Mouse (Mus musculus): ENCODE measurements around the gene Hyal2. TPM values are rescaled to one million over a fixed set of nuclear protein-coding genes. Genes with fewer than 3 reads are reported as not detected.

Hyal2 gene
- polyA plus RNA-seq, 1 experiment from 2014 or later = 17.0 TPM

GRCm38 (mm10) chr9:107541474-107542351 is 26.0 kb upstream of the Hyal2 start, which contains the start of the genes Cyb561d2 and Nprl2:
Cyb561d2 (minus strand) TSS chr9:107542193.
Nprl2 (plus strand) TSS chr9:107542226.
- H3K27ac ChIP-seq = peak within 1 kb of the TSS; percentile 72
- peaks cover 41% of the 10 kb centered on the region for H3K36me3 ChIP-seq (ENCODE audit: inconsistent target)
- peaks cover 17% of the 10 kb centered on the region for H3K79me2 ChIP-seq (ENCODE audit: inconsistent target)
- WGBS (ENCODE audit: missing documents) = 1% methylated on average over 46 of the region's 46 CpGs
- peak within 1 kb of the TSS; percentile 78 for H3K4me3 ChIP-seq (ENCODE audit: inconsistent target)

- H3K79me2 ChIP-seq (ENCODE audit: inconsistent target) = peaks cover 11% of the 10 kb centered on the region
- 2% methylated on average over 11 of the region's 11 CpGs for WGBS (ENCODE audit: missing documents)
These were observed 25.4 kb upstream of the Hyal2 start for GRCm38 (mm10) chr9:107542352-107542686.

GRCm38 (mm10) chr9:107542721-107543120 is 25.0 kb upstream of the Hyal2 start:
- H3K36me3 ChIP-seq (ENCODE audit: inconsistent target) = peaks cover 36% of the 10 kb centered on the region
- peaks cover 7% of the 10 kb centered on the region; the same call in 1 of the 2 replicates for H3K79me2 ChIP-seq (ENCODE audit: inconsistent target)
- peak overlapping the region; percentile 78 for H3K4me3 ChIP-seq (ENCODE audit: inconsistent target)
- H3K27ac ChIP-seq = peak overlapping the region; percentile 72; the same call in 1 of the 2 replicates
- 66% methylated on average over 7 of the region's 8 CpGs for WGBS (ENCODE audit: missing documents)

More at GRCm38 (mm10) chr9:107542352-107542686, 25.4 kb upstream of the Hyal2 start:
- peak overlapping the region; percentile 72 for H3K27ac ChIP-seq
- peak overlapping the region; percentile 78 for H3K4me3 ChIP-seq (ENCODE audit: inconsistent target)
- peaks cover 40% of the 10 kb centered on the region for H3K36me3 ChIP-seq (ENCODE audit: inconsistent target)

- no peak overlapping the region for H3K27ac ChIP-seq
- WGBS (ENCODE audit: missing documents) = 95% methylated on average over 11 of the region's 11 CpGs
- H3K4me3 ChIP-seq (ENCODE audit: inconsistent target) = no peak overlapping the region
- H3K36me3 ChIP-seq (ENCODE audit: inconsistent target) = peaks cover 30% of the 10 kb centered on the region
- H3K79me2 ChIP-seq (ENCODE audit: inconsistent target) = peaks cover under 1% of the 10 kb centered on the region; the same call in 1 of the 2 replicates
These were observed 24.4 kb upstream of the Hyal2 start for GRCm38 (mm10) chr9:107543299-107543698.

GRCm38 (mm10) chr9:107544196-107544700 is 23.5 kb upstream of the Hyal2 start:
- H3K79me2 ChIP-seq (ENCODE audit: inconsistent target) = no peaks in the 10 kb centered on the region; the same call in 1 of the 2 replicates
- H3K36me3 ChIP-seq (ENCODE audit: inconsistent target) = peaks cover 22% of the 10 kb centered on the region
- no peak overlapping the region for H3K4me3 ChIP-seq (ENCODE audit: inconsistent target)
- WGBS (ENCODE audit: missing documents) = 95% methylated on average over 17 of the region's 17 CpGs
- no peak overlapping the region for H3K27ac ChIP-seq

GRCm38 (mm10) chr9:107544729-107545128 is 23.0 kb upstream of the Hyal2 start:
- H3K4me3 ChIP-seq (ENCODE audit: inconsistent target) = no peak overlapping the region
- no peak overlapping the region for H3K27ac ChIP-seq
- peaks cover 17% of the 10 kb centered on the region for H3K36me3 ChIP-seq (ENCODE audit: inconsistent target)
- 95% methylated on average over 12 of the region's 12 CpGs for WGBS (ENCODE audit: missing documents)
- no peaks in the 10 kb centered on the region; the same call in 1 of the 2 replicates for H3K79me2 ChIP-seq (ENCODE audit: inconsistent target)

GRCm38 (mm10) chr9:107545199-107545598 is 22.5 kb upstream of the Hyal2 start:
- Histone ChIP-seq H3K27ac (no peak overlapping the region), H3K36me3 (ENCODE audit: inconsistent target) (peaks cover 15% of the 10 kb centered on the region), H3K4me3 (ENCODE audit: inconsistent target) (no peak overlapping the region), H3K79me2 (ENCODE audit: inconsistent target) (no peaks in the 10 kb centered on the region; the same call in 1 of the 2 replicates)
- 90% methylated on average over 10 of the region's 10 CpGs for WGBS (ENCODE audit: missing documents)

GRCm38 (mm10) chr9:107545602-107546001 is 22.1 kb upstream of the Hyal2 start:
- Histone ChIP-seq H3K4me3 (ENCODE audit: inconsistent target) (no peak overlapping the region), H3K27ac (no peak overlapping the region), H3K79me2 (ENCODE audit: inconsistent target) (no peaks in the 10 kb centered on the region; the same call in 1 of the 2 replicates), H3K36me3 (ENCODE audit: inconsistent target) (peaks cover 15% of the 10 kb centered on the region)
- 23% methylated on average over 3 of the region's 3 CpGs for WGBS (ENCODE audit: missing documents)

- Histone ChIP-seq H3K27ac (no peak within 1 kb of the TSS), H3K4me3 (ENCODE audit: inconsistent target) (no peak within 1 kb of the TSS), H3K79me2 (ENCODE audit: inconsistent target) (no peaks in the 10 kb centered on the region; the same call in 1 of the 2 replicates), H3K36me3 (ENCODE audit: inconsistent target) (peaks cover 15% of the 10 kb centered on the region)
- 2% methylated on average over 20 of the region's 20 CpGs for WGBS (ENCODE audit: missing documents)
These were observed 20.7 kb upstream of the Hyal2 start, which contains the start of gene Zmynd10 for GRCm38 (mm10) chr9:107547026-107547425. Zmynd10 (plus strand) TSS chr9:107547298.

- Histone ChIP-seq H3K36me3 (ENCODE audit: inconsistent target) (peaks cover 15% of the 10 kb centered on the region), H3K4me3 (ENCODE audit: inconsistent target) (no peak overlapping the region), H3K79me2 (ENCODE audit: inconsistent target) (peaks cover 4% of the 10 kb centered on the region; the same call in 1 of the 2 replicates), H3K27ac (no peak overlapping the region)
- WGBS (ENCODE audit: missing documents) = 70% methylated on average over 5 of the region's 5 CpGs
These were observed 19.8 kb upstream of the Hyal2 start for GRCm38 (mm10) chr9:107547957-107548356.

- H3K79me2 ChIP-seq (ENCODE audit: inconsistent target) = peaks cover 13% of the 10 kb centered on the region
- peaks cover 14% of the 10 kb centered on the region for H3K36me3 ChIP-seq (ENCODE audit: inconsistent target)
- WGBS (ENCODE audit: missing documents) = 97% methylated on average over 10 of the region's 10 CpGs
- no peak overlapping the region for H3K27ac ChIP-seq
- no peak overlapping the region for H3K4me3 ChIP-seq (ENCODE audit: inconsistent target)
These were observed 18.9 kb upstream of the Hyal2 start for GRCm38 (mm10) chr9:107548820-107549219.

- WGBS (ENCODE audit: missing documents) = 96% methylated on average over 14 of the region's 20 CpGs
- Histone ChIP-seq H3K27ac (no peak overlapping the region), H3K4me3 (ENCODE audit: inconsistent target) (no peak overlapping the region), H3K79me2 (ENCODE audit: inconsistent target) (peaks cover 14% of the 10 kb centered on the region), H3K36me3 (ENCODE audit: inconsistent target) (peaks cover 7% of the 10 kb centered on the region)
These were observed 18.3 kb upstream of the Hyal2 start for GRCm38 (mm10) chr9:107549297-107550074.

GRCm38 (mm10) chr9:107550491-107551116 is 17.1 kb upstream of the Hyal2 start:
- Histone ChIP-seq H3K36me3 (ENCODE audit: inconsistent target) (no peaks in the 10 kb centered on the region), H3K4me3 (ENCODE audit: inconsistent target) (no peak overlapping the region), H3K27ac (no peak overlapping the region), H3K79me2 (ENCODE audit: inconsistent target) (peaks cover 18% of the 10 kb centered on the region)
- 72% methylated on average over 23 of the region's 23 CpGs for WGBS (ENCODE audit: missing documents)

All from macrophage (primary cell).